Mouse (Mus musculus): Measurements from ENCODE around the gene Theg.

GRCm38 (mm10) chr10:79584426-79584825 is 2.7 kb downstream of the Theg start:
- TF ChIP-seq GATA1 (IDR thresholded peaks at IDR 0.05; ENCODE audit: low read length), result no peak
- no peak for TF ChIP-seq TAL1 (IDR thresholded peaks at IDR 0.05; ENCODE audit: low read length)

All from erythroblast, embryonic 14.5 days (primary cell).